8 mouse cellular contexts compared by ENCODE assay signal in the genomic region with DNA sequence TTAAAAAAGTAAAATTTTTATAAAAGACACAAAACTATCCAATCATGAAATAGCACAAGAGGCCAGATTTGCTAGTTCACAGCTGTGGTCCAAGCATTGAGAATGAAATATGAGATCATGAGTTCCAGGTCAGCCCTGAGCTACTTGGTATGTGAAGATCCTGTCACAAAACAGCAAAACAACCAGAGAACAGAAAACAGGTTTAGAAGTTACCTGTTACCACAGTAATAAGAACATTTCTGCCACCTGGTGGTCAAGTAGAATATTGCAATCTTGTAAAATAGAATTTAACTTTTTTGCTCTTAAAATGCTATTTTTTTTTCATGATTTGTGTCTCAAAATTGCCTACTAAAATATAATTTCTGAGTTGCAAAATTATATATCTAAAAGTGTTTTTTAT.
DNase-seq lines count a peak whose midpoint lies in the region; ATAC-seq and TF ChIP-seq lines count a peak whose summit lies in the region.
"Had no signal": no experiment of that assay in that cellular context is flagged by ENCODE, and none has a peak within 500 bp of the region (broad histone marks: within the 10 kb centered on the region; RNA-seq: fewer than 3 reads in every experiment).

No protein-coding gene starts in this region.

- in situ Hi-C loops in ES-E14 (cut with MboI; ENCODE audit: low sequenced_read_pairs in 2 of 2, unreplicated experiment in 2 of 2) = no loop called here

- no peaks in the 10 kb centered on the region for H3K4me1 ChIP-seq in ES-E14 (ENCODE audit: control insufficient read depth in 2 of 2, insufficient read depth in 2 of 2, low read length in 2 of 2, poor library complexity in 1 of 2)

- H3K36me3 ChIP-seq in ES-E14 (ENCODE audit: control insufficient read depth, insufficient read depth, low read length, poor library complexity, severe bottlenecking) = no peaks in the 10 kb centered on the region

- ATAC-seq in erythroblast, adult 5-6 weeks (replicated peaks; ENCODE audit: low FRiP score, poor library complexity, severe bottlenecking) = no peak

- no peak overlapping the region for H3K27ac ChIP-seq in ES-E14 (ENCODE audit: insufficient read depth, low read depth, low read length, poor library complexity, severe bottlenecking)

- H3K9ac ChIP-seq in ES-E14 (ENCODE audit: insufficient read depth, low read depth, low read length, poor library complexity, severe bottlenecking) = no peak overlapping the region

- no peaks in the 10 kb centered on the region for H3K9me3 ChIP-seq in ES-E14 (ENCODE audit: control insufficient read depth, insufficient read depth, low read depth, low read length)

- peak; percentile 2 for DNase-seq in kidney, postnatal 14 days
- no peak for DNase-seq in kidney, adult 18-20 months
- peak; percentile 29 for DNase-seq in ES-E14 (ENCODE audit: low read depth, low spot score)
- peak; percentile 4 for DNase-seq in c-Kit-negative CD71-positive TER-119-positive erythroid progenitor cells, embryonic 14.5 days (ENCODE audit: low read depth, low spot score)
- peak; percentile 33 for DNase-seq in lung, postnatal 36 days
- DNase-seq in cerebellum, postnatal 36 days = no peak
- DNase-seq: heart, postnatal 36 days had no signal

- H3K4me3 ChIP-seq in ES-E14 (ENCODE audit: insufficient read depth in 1 of 2, low read depth in 1 of 2, low read length in 2 of 2, poor library complexity in 1 of 2, severe bottlenecking in 1 of 2) = no peak overlapping the region

TF ChIP-seq in ES-E14, 5 proteins besides CTCF, POLR2A, EP300 and RAD21:
- peak; percentile 27; the same call in 1 of the 2 replicates for TF ChIP-seq ZC3H11A (IDR thresholded peaks at IDR 0.05; ENCODE audit: borderline replicate concordance, low read depth, low read length)
- no peak for TF ChIP-seq CHD2 (IDR thresholded peaks at IDR 0.05; ENCODE audit: low read depth, low read length)
TF ChIP-seq in ES-E14: peak in this region for 1.

Comparison
In these comparisons a context has a peak if more than half of its experiments do, and no peak if none do; other contexts are left out.
1. DNase-seq: peak in kidney, postnatal 14 days (single experiment), ES-E14 (single experiment), c-Kit-negative CD71-positive TER-119-positive erythroid progenitor cells, embryonic 14.5 days (single experiment) and lung, postnatal 36 days (single experiment); none in kidney, adult 18-20 months (single experiment) and cerebellum, postnatal 36 days (0 of 2).